Mouse (Mus musculus) forebrain, embryonic 13.5 days (tissue): ENCODE measurements at regions not wholly inside any gene's neighbourhood (a gene's known extent, or its start where the extent isn't known, plus 50 kb on each side); places are given as distances from the start of the nearest gene placed in this dataset.

Experiments
- ATAC-seq: fragments of 200-750 bp; cut with Nextera tagmentation; 2 replicates; pipeline ENCODE4 v1.8.0; 2017
- H3K27ac ChIP-seq: fragments of 300-500 bp; sonication (generic); 2 replicates; pipeline ENCODE4 v1.5.1; 2015; ENCODE audit warnings: inconsistent platforms, mild to moderate bottlenecking, moderate library complexity
- H3K27me3 ChIP-seq: fragments of 300-500 bp; sonication (generic); 2 replicates; pipeline ENCODE4 v1.6.1; 2015; ENCODE audit warnings: mild to moderate bottlenecking, inconsistent platforms
- H3K36me3 ChIP-seq: fragments of 300-500 bp; sonication (generic); 2 replicates; pipeline ENCODE4 v1.6.1; 2015; ENCODE audit warnings: mild to moderate bottlenecking, inconsistent platforms; ENCODE audit not compliant: poor library complexity, severe bottlenecking
- H3K4me1 ChIP-seq: fragments of 300-500 bp; sonication (generic); 2 replicates; pipeline ENCODE4 v1.6.1; 2015; ENCODE audit warnings: inconsistent platforms
- H3K4me2 ChIP-seq: fragments of 300-500 bp; sonication (generic); 2 replicates; pipeline ENCODE4 v1.6.1; 2015; ENCODE audit warnings: inconsistent platforms, mild to moderate bottlenecking, moderate library complexity
- H3K4me3 ChIP-seq: fragments of 300-500 bp; sonication (generic); 2 replicates; pipeline ENCODE4 v1.5.1; 2015; ENCODE audit warnings: mild to moderate bottlenecking, inconsistent platforms
- H3K9ac ChIP-seq: fragments of 300-500 bp; sonication (generic); 2 replicates; pipeline ENCODE4 v1.6.1; 2015; ENCODE audit warnings: mild to moderate bottlenecking, inconsistent platforms
- H3K9me3 ChIP-seq: fragments of 300-500 bp; sonication (generic); replicated peaks from 2 replicates; pipeline ENCODE4 v1.6.1; 2016; ENCODE audit warnings: inconsistent platforms
- WGBS: fragments of 180-500 bp; shearing (Covaris S2); methylation state at CpG from one replicate; pipeline ENCODE4 v1.1.7; 2015; 5-methylcytosine and 5-hydroxymethylcytosine counted together

- H3K9me3 ChIP-seq = no peaks in the 10 kb centered on the region
- no peaks in the 10 kb centered on the region for H3K27me3 ChIP-seq
- no peak overlapping the region for H3K9ac ChIP-seq
- H3K4me3 ChIP-seq = no peak overlapping the region
- H3K27ac ChIP-seq = no peak overlapping the region
- no peak overlapping the region for H3K4me2 ChIP-seq
- H3K4me1 ChIP-seq = no peaks in the 10 kb centered on the region
- no peaks in the 10 kb centered on the region for H3K36me3 ChIP-seq
- ATAC-seq = no peak
Observed at GRCm38 (mm10) chr7:58557535-58557934, 98.4 kb upstream of the Atp10a start.

- no peak overlapping the region for H3K27ac ChIP-seq
- H3K36me3 ChIP-seq = no peaks in the 10 kb centered on the region
- no peak overlapping the region for H3K9ac ChIP-seq
- H3K4me2 ChIP-seq = no peak overlapping the region
- ATAC-seq = no peak
- no peaks in the 10 kb centered on the region for H3K27me3 ChIP-seq
- H3K4me1 ChIP-seq = no peaks in the 10 kb centered on the region
- no peak overlapping the region for H3K4me3 ChIP-seq
- no peaks in the 10 kb centered on the region for H3K9me3 ChIP-seq
- WGBS = 66% methylated on average over 2 of the region's 2 CpGs
Observed at GRCm38 (mm10) chr7:58568807-58569206, 87.2 kb upstream of the Atp10a start.

- Histone ChIP-seq H3K4me1 (no peaks in the 10 kb centered on the region), H3K36me3 (no peaks in the 10 kb centered on the region), H3K4me3 (no peak overlapping the region), H3K27me3 (no peaks in the 10 kb centered on the region), H3K27ac (no peak overlapping the region), H3K9me3 (no peaks in the 10 kb centered on the region), H3K4me2 (no peak overlapping the region), H3K9ac (no peak overlapping the region)
- peak; percentile 79 for ATAC-seq
- WGBS = 31% methylated on average over 4 of the region's 4 CpGs
Observed at GRCm38 (mm10) chr7:58584241-58584820, 71.6 kb upstream of the Atp10a start.

GRCm38 (mm10) chr7:58585626-58586256 is 70.2 kb upstream of the Atp10a start:
- WGBS = 82% methylated on average over 3 of the region's 3 CpGs
- H3K4me2 ChIP-seq = no peak overlapping the region
- H3K4me3 ChIP-seq = no peak overlapping the region
- no peak overlapping the region for H3K9ac ChIP-seq
- no peak overlapping the region for H3K27ac ChIP-seq
- H3K9me3 ChIP-seq = no peaks in the 10 kb centered on the region
- no peaks in the 10 kb centered on the region for H3K4me1 ChIP-seq
- H3K27me3 ChIP-seq = no peaks in the 10 kb centered on the region
- H3K36me3 ChIP-seq = no peaks in the 10 kb centered on the region
- ATAC-seq = no peak

- Histone ChIP-seq H3K27me3 (no peaks in the 10 kb centered on the region), H3K9ac (no peak overlapping the region), H3K36me3 (no peaks in the 10 kb centered on the region), H3K4me3 (no peak overlapping the region), H3K9me3 (no peaks in the 10 kb centered on the region), H3K4me1 (no peaks in the 10 kb centered on the region), H3K27ac (no peak overlapping the region), H3K4me2 (no peak overlapping the region)
- ATAC-seq = no peak
- 73% methylated on average over 1 of the region's 1 CpGs for WGBS
Observed at GRCm38 (mm10) chr7:58595951-58596350, 60.0 kb upstream of the Atp10a start.
